Mouse (Mus musculus) lung, postnatal 0 days (tissue): ENCODE results near the gene Cenpa. TPM values are rescaled to one million over a fixed set of nuclear protein-coding genes. Genes with fewer than 3 reads are reported as not detected.

ENCODE experiments used
- ATAC-seq: fragments of 200-750 bp; cut with Nextera tagmentation; 2 replicates; pipeline ENCODE4 v1.8.0; 2017; ENCODE audit warnings: moderate library complexity
- DNase-seq: peaks from one replicate; pipeline ENCODE4 v3.0.0-alpha.2; 2016; ENCODE audit warnings: low spot score
- H3K27ac ChIP-seq: fragments of 300-500 bp; sonication (generic); 2 replicates; pipeline ENCODE4 v1.5.1; 2014; ENCODE audit warnings: antibody characterized with exemption, mild to moderate bottlenecking, low read length, mixed read lengths
- H3K27me3 ChIP-seq: fragments of 300-500 bp; sonication (generic); replicated peaks from 2 replicates; pipeline ENCODE4 v1.6.1; 2014; ENCODE audit warnings: low read length, mixed read lengths; ENCODE audit not compliant: insufficient read depth
- H3K36me3 ChIP-seq: fragments of 300-500 bp; sonication (generic); 2 replicates; pipeline ENCODE4 v1.6.1; 2014; ENCODE audit warnings: low read length, mixed read lengths; ENCODE audit not compliant: insufficient read depth
- H3K4me1 ChIP-seq: fragments of 300-500 bp; sonication (generic); 2 replicates; pipeline ENCODE4 v1.6.1; 2014; ENCODE audit warnings: antibody characterized with exemption, low read depth, low read length, mixed read lengths; ENCODE audit not compliant: insufficient read depth
- H3K4me2 ChIP-seq: fragments of 300-500 bp; sonication (generic); replicated peaks from 2 replicates; pipeline ENCODE4 v1.6.1; 2014; ENCODE audit warnings: low read depth, mild to moderate bottlenecking, low read length, moderate library complexity, mixed read lengths
- H3K4me3 ChIP-seq: fragments of 300-500 bp; sonication (generic); 2 replicates; pipeline ENCODE4 v1.5.1; 2014; ENCODE audit warnings: low read depth, low read length
- H3K9ac ChIP-seq: fragments of 300-500 bp; sonication (generic); replicated peaks from 2 replicates; pipeline ENCODE4 v1.6.1; 2014; ENCODE audit warnings: low read depth, mild to moderate bottlenecking
- H3K9me3 ChIP-seq: fragments of 300-500 bp; sonication (generic); 2 replicates; pipeline ENCODE4 v1.6.1; 2016; ENCODE audit warnings: low read length, mixed read lengths
- CTCF ChIP-seq: IDR thresholded peaks from 2 replicates; pipeline ENCODE4 v1.5.1; 2016; ENCODE audit warnings: antibody characterized with exemption, mild to moderate bottlenecking
- EP300 ChIP-seq: IDR thresholded peaks from 2 replicates; pipeline ENCODE4 v1.6.1; 2016; ENCODE audit warnings: antibody characterized with exemption, mild to moderate bottlenecking, control low read depth
- WGBS: fragments of 180-500 bp; shearing (Covaris S2); extraction: QIAGEN DNeasy Blood & Tissue Kit; methylation state at CpG from one replicate; pipeline ENCODE4 v1.1.7; 2014; 5-methylcytosine and 5-hydroxymethylcytosine counted together
- polyA plus RNA-seq: library from polyadenylated mRNA; unstranded; fragments of >200 nt; fragmentation: Nextera tagmentation; extraction: Ambion mirVana; gene quantifications from 2 replicates; pipeline ENCODE4 v1.2.1, GENCODE M21; 2015

Cenpa gene
- polyA plus RNA-seq, 1 experiment from 2014 or later: 24.4 TPM

GRCm38 (mm10) chr5:30624908-30625307 is 41.7 kb upstream of the Cenpa start:
- no peak overlapping the region for H3K9ac ChIP-seq
- ATAC-seq (peak; percentile 49), DNase-seq (peak; percentile 41)

GRCm38 (mm10) chr5:30625379-30625778 is 41.2 kb upstream of the Cenpa start:
- ATAC-seq: no peak
- Histone ChIP-seq H3K27me3 (peaks cover 13% of the 10 kb centered on the region; the same call in 1 of the 2 replicates), H3K9me3 (no peaks in the 10 kb centered on the region), H3K4me1 (peaks cover 7% of the 10 kb centered on the region; the same call in 1 of the 2 replicates), H3K9ac (no peak overlapping the region), H3K4me2 (no peak overlapping the region), H3K27ac (no peak overlapping the region), H3K36me3 (no peaks in the 10 kb centered on the region), H3K4me3 (no peak overlapping the region)
- WGBS: 42% methylated on average over 3 of the region's 3 CpGs
- DNase-seq: no peak
- TF ChIP-seq CTCF (no peak), EP300 (no peak)

More at GRCm38 (mm10) chr5:30624908-30625307, 41.7 kb upstream of the Cenpa start:
- Histone ChIP-seq H3K27me3 (peaks cover 13% of the 10 kb centered on the region; the same call in 1 of the 2 replicates), H3K36me3 (no peaks in the 10 kb centered on the region), H3K4me2 (no peak overlapping the region), H3K4me1 (peaks cover 7% of the 10 kb centered on the region; the same call in 1 of the 2 replicates), H3K4me3 (no peak overlapping the region), H3K9me3 (no peaks in the 10 kb centered on the region), H3K27ac (no peak overlapping the region)
- WGBS: 31% methylated on average over 4 of the region's 4 CpGs
- TF ChIP-seq CTCF (no peak), EP300 (no peak)

- Histone ChIP-seq H3K27me3 (peaks cover 12% of the 10 kb centered on the region; the same call in 1 of the 2 replicates), H3K36me3 (no peaks in the 10 kb centered on the region), H3K9me3 (no peaks in the 10 kb centered on the region), H3K9ac (no peak overlapping the region), H3K4me1 (peaks cover 7% of the 10 kb centered on the region; the same call in 1 of the 2 replicates), H3K27ac (no peak overlapping the region), H3K4me2 (no peak overlapping the region), H3K4me3 (no peak overlapping the region)
- WGBS: 81% methylated on average over 8 of the region's 8 CpGs
- ATAC-seq (no peak), DNase-seq (no peak)
- TF ChIP-seq EP300: no peak
- no peak for TF ChIP-seq CTCF
These were observed 40.1 kb upstream of the Cenpa start for GRCm38 (mm10) chr5:30626331-30627105.

- no peaks in the 10 kb centered on the region for H3K36me3 ChIP-seq
- H3K9ac ChIP-seq: no peak overlapping the region
- ATAC-seq (no peak), DNase-seq (no peak)
- no peaks in the 10 kb centered on the region for H3K9me3 ChIP-seq
- H3K4me3 ChIP-seq: no peak overlapping the region
- H3K27me3 ChIP-seq: no peaks in the 10 kb centered on the region
- TF ChIP-seq CTCF (no peak), EP300 (no peak)
- H3K27ac ChIP-seq: no peak overlapping the region
- no peak overlapping the region for H3K4me2 ChIP-seq
- H3K4me1 ChIP-seq: no peaks in the 10 kb centered on the region
- WGBS: 71% methylated on average over 3 of the region's 3 CpGs
These were observed 38.1 kb upstream of the Cenpa start for GRCm38 (mm10) chr5:30628511-30628910.

GRCm38 (mm10) chr5:30630401-30630800 is 36.2 kb upstream of the Cenpa start:
- WGBS: 75% methylated on average over 6 of the region's 6 CpGs
- H3K27ac ChIP-seq: no peak overlapping the region
- TF ChIP-seq CTCF (no peak), EP300 (no peak)
- no peaks in the 10 kb centered on the region for H3K4me1 ChIP-seq
- H3K4me3 ChIP-seq: no peak overlapping the region
- no peak for DNase-seq
- H3K36me3 ChIP-seq: no peaks in the 10 kb centered on the region
- no peaks in the 10 kb centered on the region for H3K9me3 ChIP-seq
- ATAC-seq: no peak
- no peaks in the 10 kb centered on the region for H3K27me3 ChIP-seq
- H3K9ac ChIP-seq: no peak overlapping the region
- no peak overlapping the region for H3K4me2 ChIP-seq

- Histone ChIP-seq H3K27ac (no peak overlapping the region), H3K4me3 (no peak overlapping the region), H3K27me3 (no peaks in the 10 kb centered on the region), H3K9me3 (no peaks in the 10 kb centered on the region), H3K4me2 (no peak overlapping the region), H3K9ac (no peak overlapping the region), H3K36me3 (no peaks in the 10 kb centered on the region), H3K4me1 (no peaks in the 10 kb centered on the region)
- no peak for TF ChIP-seq EP300
- no peak for ATAC-seq
- 61% methylated on average over 1 of the region's 1 CpGs for WGBS
- no peak for DNase-seq
These were observed 34.4 kb upstream of the Cenpa start for GRCm38 (mm10) chr5:30632134-30632533.
